ENCODE assay signal across 29 mouse cellular contexts in the genomic region with DNA sequence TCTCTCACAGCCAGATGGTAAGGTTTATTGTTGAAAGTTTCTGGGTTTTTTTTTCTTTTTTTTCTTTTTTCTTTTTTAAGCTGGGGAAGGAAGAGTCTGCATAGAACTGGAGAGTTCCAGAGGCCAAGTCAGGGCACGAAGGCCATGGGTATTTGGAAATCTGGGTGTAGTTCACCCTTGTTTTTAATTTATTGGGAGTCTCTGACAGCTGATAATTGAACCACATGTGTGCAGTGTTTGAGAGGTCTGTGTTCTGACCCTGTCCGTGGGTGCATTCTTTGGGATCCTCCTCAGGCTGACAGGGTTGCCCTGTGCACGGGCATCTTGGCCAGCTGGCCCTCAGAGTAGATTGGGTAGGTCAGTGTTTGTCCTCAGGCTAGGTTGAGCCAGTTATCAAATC. TPM values are rescaled to one million over a fixed set of nuclear protein-coding genes. Genes with fewer than 3 reads are reported as not detected.
DNase-seq lines count a peak whose midpoint lies in the region; ATAC-seq lines count a peak whose summit lies in the region.
"Had no signal": no experiment of that assay in that cellular context is flagged by ENCODE, and none has a peak within 500 bp of the region (broad histone marks: within the 10 kb centered on the region; RNA-seq: fewer than 3 reads in every experiment).

No protein-coding gene starts in this region.

- H3K36me3 ChIP-seq in heart, embryonic 10.5 days, result no peaks in the 10 kb centered on the region
- H3K36me3 ChIP-seq in kidney, embryonic 16.5 days (ENCODE audit: insufficient read depth, low read length), result no peaks in the 10 kb centered on the region
- H3K36me3 ChIP-seq in kidney, embryonic 14.5 days (ENCODE audit: control insufficient read depth, insufficient read depth, low read length), result no peaks in the 10 kb centered on the region
- H3K36me3 ChIP-seq: embryonic facial prominence, embryonic 10.5 days; embryonic facial prominence, embryonic 13.5 days; forebrain, embryonic 12.5 days; forebrain, embryonic 15.5 days; G1E; heart, embryonic 12.5 days; hindbrain, embryonic 10.5 days; hindbrain, embryonic 13.5 days had no signal

- intact Hi-C loops in heart, postnatal 36 days (cut with DNase I), result no loop called here

- 53% methylated on average over 3 of the region's 3 CpGs for WGBS in heart, embryonic 10.5 days
- WGBS in kidney, embryonic 16.5 days, result 20% methylated on average over 3 of the region's 3 CpGs
- WGBS in kidney, embryonic 14.5 days, result 21% methylated on average over 3 of the region's 3 CpGs

- no peak overlapping the region for H3K4me3 ChIP-seq in heart, embryonic 10.5 days
- no peak overlapping the region for H3K4me3 ChIP-seq in kidney, embryonic 16.5 days (ENCODE audit: low read length)
- H3K4me3 ChIP-seq in kidney, embryonic 14.5 days (ENCODE audit: low read length), result no peak overlapping the region
- H3K4me3 ChIP-seq: embryonic facial prominence, embryonic 10.5 days; embryonic facial prominence, embryonic 13.5 days; erythroblast, embryonic 14.5 days; forebrain, embryonic 12.5 days; forebrain, embryonic 15.5 days; heart, embryonic 12.5 days; hindbrain, embryonic 10.5 days; hindbrain, embryonic 13.5 days had no signal

- no peak for ATAC-seq in kidney, embryonic 16.5 days (ENCODE audit: low FRiP score, low TSS enrichment)
- no peak for ATAC-seq in kidney, embryonic 14.5 days (ENCODE audit: low FRiP score, low TSS enrichment)
- ATAC-seq: forebrain, embryonic 15.5 days; hindbrain, postnatal 0 days; inflammation-experienced regulatory T-cells, adult 6 months; intestine, embryonic 16.5 days; Patski had no signal

- H3K27ac ChIP-seq in heart, embryonic 10.5 days, result peak overlapping the region; percentile 36; the same call in 1 of the 2 replicates
- 0 out of 2 replicates have a peak overlapping the region, but pooled peaks have one; percentile 4 for H3K27ac ChIP-seq in kidney, embryonic 16.5 days (ENCODE audit: low read length)
- H3K27ac ChIP-seq in kidney, embryonic 14.5 days (ENCODE audit: low read depth, low read length), result no peak overlapping the region
- H3K27ac ChIP-seq: embryonic facial prominence, embryonic 10.5 days; forebrain, embryonic 12.5 days; forebrain, embryonic 15.5 days; hindbrain, embryonic 10.5 days; hindbrain, embryonic 13.5 days; hindbrain, postnatal 0 days had no signal

- no peaks in the 10 kb centered on the region for H3K9me3 ChIP-seq in heart, embryonic 10.5 days
- no peaks in the 10 kb centered on the region for H3K9me3 ChIP-seq in kidney, embryonic 16.5 days (ENCODE audit: low read length)
- no peaks in the 10 kb centered on the region for H3K9me3 ChIP-seq in kidney, embryonic 14.5 days (ENCODE audit: control insufficient read depth, low read length)
- H3K9me3 ChIP-seq: embryonic facial prominence, embryonic 10.5 days; embryonic facial prominence, embryonic 13.5 days; forebrain, embryonic 12.5 days; forebrain, embryonic 15.5 days; heart, embryonic 12.5 days; hindbrain, embryonic 10.5 days; hindbrain, embryonic 13.5 days had no signal

- DNase-seq in adrenal gland, adult 8-10 months, result peak; percentile 56
- DNase-seq in adrenal gland, postnatal 25 days, result no peak
- no peak for DNase-seq in heart, embryonic 10.5 days (ENCODE audit: low spot score)
- DNase-seq in heart, postnatal 36 days, result no peak
- DNase-seq in spleen, postnatal 10 days (ENCODE audit: low spot score in 2 of 2), result no peak
- DNase-seq: B cell, adult 2 months; cerebellum, adult 11-12 months; cerebellum, adult 8-10 months; cerebellum, postnatal 10 days; cerebellum, postnatal 36 days; embryo, embryonic 11 days; gastrocnemius, postnatal 14 days; heart, adult 11 months; kidney, adult 18-20 months had no signal

- H3K4me2 ChIP-seq in kidney, embryonic 16.5 days (replicated peaks; ENCODE audit: low read depth, low read length), result no peak overlapping the region
- H3K4me2 ChIP-seq in kidney, embryonic 14.5 days (replicated peaks; ENCODE audit: low read depth, low read length), result no peak overlapping the region
- H3K4me2 ChIP-seq: embryonic facial prominence, embryonic 13.5 days; forebrain, embryonic 12.5 days; forebrain, embryonic 15.5 days; heart, embryonic 12.5 days; hindbrain, embryonic 13.5 days had no signal

- H3K4me1 ChIP-seq in heart, embryonic 10.5 days, result peaks cover 47% of the 10 kb centered on the region
- H3K4me1 ChIP-seq in kidney, embryonic 16.5 days (ENCODE audit: insufficient read depth, low read length), result peaks cover 49% of the 10 kb centered on the region
- peaks cover 23% of the 10 kb centered on the region for H3K4me1 ChIP-seq in kidney, embryonic 14.5 days (ENCODE audit: control insufficient read depth, insufficient read depth, low read length)

- H3K27me3 ChIP-seq in heart, embryonic 10.5 days (ENCODE audit: insufficient read depth, poor library complexity, severe bottlenecking), result no peaks in the 10 kb centered on the region
- no peaks in the 10 kb centered on the region for H3K27me3 ChIP-seq in kidney, embryonic 16.5 days (ENCODE audit: insufficient read depth, low read length)
- H3K27me3 ChIP-seq in kidney, embryonic 14.5 days (ENCODE audit: control insufficient read depth, insufficient read depth, low read length), result no peaks in the 10 kb centered on the region
- H3K27me3 ChIP-seq: embryonic facial prominence, embryonic 13.5 days; forebrain, embryonic 12.5 days; forebrain, embryonic 15.5 days; heart, embryonic 12.5 days; hindbrain, embryonic 13.5 days; Patski had no signal

- no peak overlapping the region for H3K9ac ChIP-seq in kidney, embryonic 16.5 days (replicated peaks; ENCODE audit: low read length)
- H3K9ac ChIP-seq in kidney, embryonic 14.5 days (ENCODE audit: low read depth, low read length), result no peak overlapping the region
- H3K9ac ChIP-seq: embryonic facial prominence, embryonic 13.5 days; forebrain, embryonic 12.5 days; forebrain, embryonic 15.5 days; heart, embryonic 12.5 days; hindbrain, embryonic 13.5 days had no signal

RNA-seq across cellular contexts. Expression of gene Igf1r, which starts 29.3 kb away (rescaled TPM):
- 100 to 1,000 TPM in 2 of 4 experiments, 10 to 100 TPM in 2; 81.3 to 138 (median 103) TPM for total RNA-seq in adrenal gland, adult 8-10 months (2022)
- 102 and 104 TPM in 2 replicates for total RNA-seq in adrenal gland, postnatal 25 days (2021)
- 17.2 and 24.9 TPM in 2 replicates for polyA plus RNA-seq in heart, embryonic 10.5 days (2016; fragmentation: Nextera tagmentation; extraction: Ambion mirVana)
- total RNA-seq in heart, postnatal 36 days (2021), result 10 to 100 TPM; 15.4 to 21.1 TPM
- polyA plus RNA-seq in kidney, embryonic 16.5 days (2015; fragmentation: Nextera tagmentation; extraction: Ambion mirVana), result 22.3 and 32.0 TPM in 2 replicates
- 29.7 and 31.6 TPM in 2 replicates for polyA plus RNA-seq in kidney, embryonic 14.5 days (2014; fragmentation: Nextera tagmentation; extraction: Ambion mirVana)
